In the genomic region with DNA sequence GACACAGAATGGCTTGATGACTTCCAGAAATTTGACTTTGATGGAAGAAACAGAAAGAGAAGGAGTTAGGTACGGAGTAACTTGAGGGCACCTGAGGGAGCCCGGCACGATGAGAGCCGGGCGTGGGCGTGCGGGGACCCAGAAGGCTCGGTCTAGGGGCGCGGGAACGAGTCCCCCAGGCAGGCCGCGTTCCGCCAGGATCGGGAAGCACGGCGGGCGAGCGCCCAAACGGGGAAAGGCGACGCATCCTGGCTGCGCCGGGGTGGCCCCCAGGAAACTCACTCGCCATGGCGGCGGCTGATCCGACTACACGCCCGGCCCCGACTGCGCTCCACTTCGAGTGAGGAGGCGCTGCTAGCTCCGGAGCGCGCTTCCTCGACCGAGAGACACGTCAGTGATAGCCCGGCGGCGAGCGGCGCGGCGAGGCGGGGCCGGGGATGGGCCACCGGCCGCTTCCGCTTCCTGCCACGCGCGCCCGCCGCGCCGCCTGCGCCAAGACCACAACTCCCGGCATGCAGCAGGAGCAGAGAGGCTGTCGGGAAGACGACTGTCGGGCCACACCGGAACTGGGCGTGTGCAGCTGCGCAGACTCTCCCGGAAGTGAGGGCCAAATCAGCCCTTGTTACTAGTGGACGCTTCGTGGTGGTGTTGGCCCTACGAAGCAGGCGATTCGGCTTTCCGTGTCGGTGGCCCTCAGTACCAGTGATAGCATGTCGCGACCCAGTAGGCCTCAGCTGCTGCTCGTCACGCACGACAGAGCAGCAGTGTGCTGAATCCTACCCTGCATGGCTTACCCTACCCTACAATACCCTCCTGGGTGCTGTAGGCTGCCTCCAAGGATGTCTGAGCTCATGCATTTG, we compare ENCODE assay signal across 8 mouse cellular contexts. TPM values are rescaled to one million over a fixed set of nuclear protein-coding genes. Genes with fewer than 3 reads are reported as not detected.
DNase-seq lines count a peak whose midpoint lies in the region; ATAC-seq and TF ChIP-seq lines count a peak whose summit lies in the region.

A gene (minus strand): TSS at position 502 of the 860 bp plus-strand sequence.

- WGBS in forebrain, embryonic 13.5 days: under 1% methylated on average over 76 of the region's 80 CpGs
- WGBS in large intestine, adult 2 months: under 1% methylated on average over 80 of the region's 80 CpGs
- under 1% methylated on average over 62 of the region's 80 CpGs for WGBS in liver, postnatal 0 days (ENCODE audit: insufficient replicate concordance)
- WGBS in neural tube, embryonic 14.5 days: under 1% methylated on average over 80 of the region's 80 CpGs

- H3K4me3 ChIP-seq in ES-Bruce4 (ENCODE audit: low read depth, low read length): peak within 1 kb of the TSS; percentile 77
- peak within 1 kb of the TSS; percentile 97 for H3K4me3 ChIP-seq in forebrain, embryonic 13.5 days
- H3K4me3 ChIP-seq in liver, postnatal 0 days (ENCODE audit: low read depth, low read length): peak within 1 kb of the TSS; percentile 90
- peak within 1 kb of the TSS; percentile 95 for H3K4me3 ChIP-seq in neural tube, embryonic 14.5 days (ENCODE audit: low read depth, low read length)

- H3K4me1 ChIP-seq in ES-Bruce4 (ENCODE audit: control insufficient read depth, insufficient read depth, low read length): no peaks in the 10 kb centered on the region
- peaks cover 26% of the 10 kb centered on the region for H3K4me1 ChIP-seq in forebrain, embryonic 13.5 days
- peaks cover 27% of the 10 kb centered on the region for H3K4me1 ChIP-seq in liver, postnatal 0 days (ENCODE audit: insufficient read depth)
- peaks cover 21% of the 10 kb centered on the region for H3K4me1 ChIP-seq in neural tube, embryonic 14.5 days (ENCODE audit: control insufficient read depth, insufficient read depth, low read length)

- peak within 1 kb of the TSS; percentile 72 for H3K4me2 ChIP-seq in forebrain, embryonic 13.5 days
- peak within 1 kb of the TSS; percentile 89 for H3K4me2 ChIP-seq in liver, postnatal 0 days (ENCODE audit: low read depth, low read length)
- peak within 1 kb of the TSS; percentile 92 for H3K4me2 ChIP-seq in neural tube, embryonic 14.5 days (ENCODE audit: low read depth, low read length)

- peak; percentile 97 to 98 for DNase-seq in heart, postnatal 10 days
- DNase-seq in large intestine, adult 2 months (ENCODE audit: low read depth, low spot score): peak; percentile 72
- peak; percentile 97 for DNase-seq in liver, postnatal 0 days
- DNase-seq in testis, postnatal 10 days (ENCODE audit: low spot score): peak; percentile 94

- 0 out of 2 replicates have a peak within 1 kb of the TSS, but pooled peaks have one; percentile 5 for H3K27ac ChIP-seq in ES-Bruce4 (ENCODE audit: insufficient read depth, low read length)
- peak within 1 kb of the TSS; percentile 85 for H3K27ac ChIP-seq in forebrain, embryonic 13.5 days
- peak within 1 kb of the TSS; percentile 95 for H3K27ac ChIP-seq in liver, postnatal 0 days (ENCODE audit: low read depth)
- H3K27ac ChIP-seq in neural tube, embryonic 14.5 days (ENCODE audit: low read depth, low read length): peak within 1 kb of the TSS; percentile 92

- TF ChIP-seq POLR2A in ES-Bruce4 (IDR thresholded peaks at IDR 0.05; ENCODE audit: insufficient read depth, low read length): no peak

- no peak for TF ChIP-seq CTCF in ES-Bruce4 (IDR thresholded peaks at IDR 0.05; ENCODE audit: low read depth, low read length)
- TF ChIP-seq CTCF in liver, postnatal 0 days (IDR thresholded peaks at IDR 0.05; ENCODE audit: low read depth): no peak

- peaks cover 19% of the 10 kb centered on the region for H3K36me3 ChIP-seq in ES-Bruce4 (ENCODE audit: control insufficient read depth, insufficient read depth, low read length, poor library complexity, severe bottlenecking)
- peaks cover 30% of the 10 kb centered on the region for H3K36me3 ChIP-seq in forebrain, embryonic 13.5 days (ENCODE audit: poor library complexity, severe bottlenecking)
- H3K36me3 ChIP-seq in liver, postnatal 0 days (replicated peaks; ENCODE audit: insufficient read depth, low read length): peaks cover 29% of the 10 kb centered on the region
- peaks cover 24% of the 10 kb centered on the region for H3K36me3 ChIP-seq in neural tube, embryonic 14.5 days (ENCODE audit: control insufficient read depth, insufficient read depth, low read length)

- peak; percentile 97 for ATAC-seq in cerebellum, adult (ENCODE audit: insufficient number of reproducible peaks, low FRiP score, low TSS enrichment)
- peak; percentile 99 for ATAC-seq in forebrain, embryonic 13.5 days
- peak; percentile 98 for ATAC-seq in liver, postnatal 0 days
- ATAC-seq in neural tube, embryonic 14.5 days (ENCODE audit: low read depth): peak; percentile 98

- no peaks in the 10 kb centered on the region for H3K9me3 ChIP-seq in ES-Bruce4 (replicated peaks; ENCODE audit: control insufficient read depth, insufficient read depth, low read length, poor library complexity, severe bottlenecking)
- no peaks in the 10 kb centered on the region for H3K9me3 ChIP-seq in forebrain, embryonic 13.5 days (replicated peaks)
- no peaks in the 10 kb centered on the region for H3K9me3 ChIP-seq in liver, postnatal 0 days (ENCODE audit: low read length)
- H3K9me3 ChIP-seq in neural tube, embryonic 14.5 days (ENCODE audit: control insufficient read depth, low read length): no peaks in the 10 kb centered on the region

- TF ChIP-seq EP300 in ES-Bruce4 (IDR thresholded peaks at IDR 0.05; ENCODE audit: insufficient read depth, low read depth, low read length): no peak
- no peak for TF ChIP-seq EP300 in liver, postnatal 0 days (IDR thresholded peaks at IDR 0.05; ENCODE audit: low read depth)

- H3K27me3 ChIP-seq in ES-Bruce4 (ENCODE audit: control insufficient read depth, insufficient read depth, low read length, poor library complexity, severe bottlenecking): no peaks in the 10 kb centered on the region
- H3K27me3 ChIP-seq in forebrain, embryonic 13.5 days: no peaks in the 10 kb centered on the region
- no peaks in the 10 kb centered on the region for H3K27me3 ChIP-seq in liver, postnatal 0 days (ENCODE audit: insufficient read depth, low read length)
- H3K27me3 ChIP-seq in neural tube, embryonic 14.5 days (ENCODE audit: control insufficient read depth, insufficient read depth, low read length): no peaks in the 10 kb centered on the region

- peak within 1 kb of the TSS; percentile 80 for H3K9ac ChIP-seq in ES-Bruce4 (ENCODE audit: low read depth, poor library complexity, severe bottlenecking)
- H3K9ac ChIP-seq in forebrain, embryonic 13.5 days: peak within 1 kb of the TSS; percentile 95
- H3K9ac ChIP-seq in liver, postnatal 0 days (replicated peaks): peak within 1 kb of the TSS; percentile 96
- H3K9ac ChIP-seq in neural tube, embryonic 14.5 days (replicated peaks; ENCODE audit: low read depth, low read length): peak within 1 kb of the TSS; percentile 90

- intact Hi-C loops in heart, postnatal 10 days (cut with DNase I): no loop called here

RNA-seq across cellular contexts. Expression of the gene that starts here (rescaled TPM):
- polyA plus RNA-seq in ES-Bruce4 (2011; ENCODE audit: insufficient read depth, insufficient read length, low read depth, missing spikeins): 126 and 128 TPM in 2 replicates
- 153 and 170 TPM in 2 replicates for polyA plus RNA-seq in forebrain, embryonic 13.5 days (2015; fragmentation: Nextera tagmentation; extraction: Ambion mirVana)
- total RNA-seq in heart, postnatal 10 days (2021): 10 to 100 TPM; 89.4 to 89.9 TPM
- polyA plus RNA-seq in large intestine, adult 2 months (2012; rRNA removed): 327 and 360 TPM in 2 replicates
- 76.4 and 84.0 TPM in 2 replicates for polyA plus RNA-seq in liver, postnatal 0 days (2015; fragmentation: Nextera tagmentation; extraction: Ambion mirVana)
- 125 and 157 TPM in 2 replicates for polyA plus RNA-seq in neural tube, embryonic 14.5 days (2014; fragmentation: Nextera tagmentation; extraction: Ambion mirVana)

Comparison
In these comparisons a context has a peak if more than half of its experiments do, and no peak if none do; other contexts are left out.
1. Peak in every context shown above with its lines: DNase-seq, ATAC-seq, H3K4me3 ChIP-seq and H3K27ac ChIP-seq.
2. H3K27ac ChIP-seq: peak in every context shown above with its lines; median percentile 95 in liver, postnatal 0 days; 92 in neural tube, embryonic 14.5 days; 85 in forebrain, embryonic 13.5 days; 5 in ES-Bruce4.